9 mouse cellular contexts compared by ENCODE assay signal in the genomic region with DNA sequence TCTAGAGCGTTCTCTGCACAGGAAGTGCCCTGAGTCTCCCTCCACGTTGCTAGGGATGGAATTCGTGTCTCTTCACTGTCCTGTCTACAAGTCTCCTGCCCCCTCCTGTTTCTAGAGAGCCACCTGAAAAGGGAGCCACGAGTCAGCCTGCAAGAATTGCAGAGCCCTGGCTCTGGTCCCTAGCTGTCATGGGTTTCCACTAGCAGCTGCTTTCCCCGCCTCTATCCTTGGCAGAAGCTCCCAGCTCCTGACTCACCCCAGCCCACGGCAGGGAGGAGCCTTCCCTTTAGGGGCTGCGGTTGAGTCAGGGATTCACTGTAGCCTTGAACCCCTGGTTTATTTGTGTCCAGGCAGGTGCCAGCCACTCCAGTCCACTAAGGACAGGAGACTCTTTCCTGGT. TPM values are rescaled to one million over a fixed set of nuclear protein-coding genes. Genes with fewer than 3 reads are reported as not detected.
DNase-seq lines count a peak whose midpoint lies in the region; ATAC-seq lines count a peak whose summit lies in the region.
"Had no signal": no experiment of that assay in that cellular context is flagged by ENCODE, and none has a peak within 500 bp of the region (broad histone marks: within the 10 kb centered on the region; RNA-seq: fewer than 3 reads in every experiment).

No protein-coding gene starts in this region.

- H3K4me2 ChIP-seq in kidney, embryonic 15.5 days = no peak overlapping the region
- H3K4me2 ChIP-seq: midbrain, embryonic 12.5 days had no signal

- H3K4me3 ChIP-seq in kidney, embryonic 15.5 days (replicated peaks) = no peak overlapping the region
- H3K4me3 ChIP-seq: midbrain, embryonic 12.5 days had no signal

- WGBS in kidney, embryonic 15.5 days = 27% methylated on average over 7 of the region's 7 CpGs

- ATAC-seq in cerebellum, adult (ENCODE audit: insufficient number of reproducible peaks, low FRiP score, low TSS enrichment) = no peak
- ATAC-seq in kidney, embryonic 15.5 days (replicated peaks; ENCODE audit: low FRiP score) = no peak

- peak; percentile 42 for DNase-seq in cerebellum, adult 9-11 months
- DNase-seq in 3T3-L1 (ENCODE audit: low read depth, low spot score) = peak; percentile 95
- peak; percentile 57 to 73 for DNase-seq in frontal cortex, postnatal 14 days (ENCODE audit: low spot score in 2 of 2)
- peak; percentile 86 for DNase-seq in layer of hippocampus, adult 11-12 months (ENCODE audit: low spot score)
- peak; percentile 50 for DNase-seq in lung, postnatal 25 days (ENCODE audit: low spot score)
- DNase-seq in embryo, embryonic 9.5 days (ENCODE audit: extremely low spot score) = no peak

- H3K27ac ChIP-seq in kidney, embryonic 15.5 days = no peak overlapping the region
- H3K27ac ChIP-seq: midbrain, embryonic 12.5 days had no signal

- no peaks in the 10 kb centered on the region for H3K27me3 ChIP-seq in kidney, embryonic 15.5 days
- H3K27me3 ChIP-seq: midbrain, embryonic 12.5 days had no signal

- H3K9ac ChIP-seq in kidney, embryonic 15.5 days = no peak overlapping the region
- H3K9ac ChIP-seq: midbrain, embryonic 12.5 days had no signal

- no peaks in the 10 kb centered on the region for H3K36me3 ChIP-seq in kidney, embryonic 15.5 days
- H3K36me3 ChIP-seq: midbrain, embryonic 12.5 days had no signal

- no peaks in the 10 kb centered on the region for H3K9me3 ChIP-seq in kidney, embryonic 15.5 days (replicated peaks)
- H3K9me3 ChIP-seq: midbrain, embryonic 12.5 days had no signal

- H3K4me1 ChIP-seq in kidney, embryonic 15.5 days = 0 out of 2 replicates have a peak, but pooled peaks cover 7% of the 10 kb centered on the region

RNA-seq across cellular contexts. Expression of a gene that starts 15.0 kb away (rescaled TPM):
- 1.7 and 2.0 TPM in 2 replicates for polyA plus RNA-seq in kidney, embryonic 15.5 days (2015; fragmentation: Nextera tagmentation; extraction: Ambion mirVana)

RNA-seq across cellular contexts. Expression of a gene that starts 24.7 kb away (rescaled TPM):
- polyA plus RNA-seq in kidney, embryonic 15.5 days (2015; fragmentation: Nextera tagmentation; extraction: Ambion mirVana) = 9.9 and 10.1 TPM in 2 replicates

RNA-seq across cellular contexts. Expression of a gene that starts 51.6 kb away (rescaled TPM):
- 14.6 and 15.2 TPM in 2 replicates for polyA plus RNA-seq in kidney, embryonic 15.5 days (2015; fragmentation: Nextera tagmentation; extraction: Ambion mirVana)

RNA-seq across cellular contexts. Expression of a gene that starts 55.3 kb away (rescaled TPM):
- polyA plus RNA-seq in kidney, embryonic 15.5 days (2015; fragmentation: Nextera tagmentation; extraction: Ambion mirVana) = 1,072 and 1,152 TPM in 2 replicates
